29 mouse cellular contexts compared by ENCODE assay signal in the genomic region with DNA sequence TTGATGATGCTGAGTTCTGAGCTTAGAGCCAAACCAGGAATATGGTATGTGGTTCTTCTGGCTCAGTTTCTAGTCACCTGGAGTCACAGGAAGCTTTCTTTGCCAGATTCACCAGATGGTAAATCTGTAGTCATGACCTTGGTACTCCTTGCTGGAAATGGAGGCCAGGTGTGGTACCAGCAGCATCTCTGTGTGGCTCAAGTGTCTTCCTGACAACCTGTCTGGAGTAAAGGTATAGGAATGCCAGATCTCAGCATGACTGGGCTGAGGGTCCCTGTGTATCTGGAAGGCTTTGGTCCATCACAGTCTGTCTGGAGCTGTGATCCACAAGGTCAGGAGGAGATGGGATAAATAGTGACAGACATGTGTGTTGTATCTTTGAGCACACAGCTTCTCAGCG.
DNase-seq lines count a peak whose midpoint lies in the region; ATAC-seq and TF ChIP-seq lines count a peak whose summit lies in the region.
"Had no signal": no experiment of that assay in that cellular context is flagged by ENCODE, and none has a peak within 500 bp of the region (broad histone marks: within the 10 kb centered on the region; RNA-seq: fewer than 3 reads in every experiment).

No protein-coding gene starts in this region.

- H3K9ac ChIP-seq in hindbrain, postnatal 0 days (replicated peaks; ENCODE audit: low read length): no peak overlapping the region
- no peak overlapping the region for H3K9ac ChIP-seq in hindbrain, embryonic 11.5 days (ENCODE audit: low read depth, low read length)
- H3K9ac ChIP-seq in forebrain, postnatal 0 days: no peak overlapping the region
- H3K9ac ChIP-seq: embryonic facial prominence, embryonic 15.5 days; forebrain, embryonic 12.5 days; heart, embryonic 12.5 days; hindbrain, embryonic 15.5 days; limb, embryonic 15.5 days; liver, embryonic 14.5 days; midbrain, embryonic 13.5 days; neural tube, embryonic 15.5 days had no signal

- H3K4me2 ChIP-seq in hindbrain, postnatal 0 days (ENCODE audit: low read depth, low read length): no peak overlapping the region
- H3K4me2 ChIP-seq in hindbrain, embryonic 11.5 days (replicated peaks; ENCODE audit: low read depth, low read length): no peak overlapping the region
- no peak overlapping the region for H3K4me2 ChIP-seq in forebrain, postnatal 0 days (ENCODE audit: low read depth)
- H3K4me2 ChIP-seq: embryonic facial prominence, embryonic 15.5 days; forebrain, embryonic 12.5 days; heart, embryonic 12.5 days; hindbrain, embryonic 15.5 days; limb, embryonic 15.5 days; midbrain, embryonic 13.5 days; neural tube, embryonic 15.5 days had no signal

- no peak for TF ChIP-seq CTCF in hindbrain, postnatal 0 days (IDR thresholded peaks at IDR 0.05; ENCODE audit: low read depth)
- no peak for TF ChIP-seq CTCF in forebrain, postnatal 0 days (IDR thresholded peaks at IDR 0.05; ENCODE audit: low read depth)

- no peak overlapping the region for H3K4me3 ChIP-seq in hindbrain, postnatal 0 days (ENCODE audit: low read length)
- no peak overlapping the region for H3K4me3 ChIP-seq in hindbrain, embryonic 11.5 days (ENCODE audit: low read depth, low read length)
- H3K4me3 ChIP-seq in forebrain, postnatal 0 days (ENCODE audit: low read depth, low read length): no peak overlapping the region
- H3K4me3 ChIP-seq: embryonic facial prominence, embryonic 10.5 days; embryonic facial prominence, embryonic 15.5 days; forebrain, embryonic 12.5 days; gastrocnemius, adult 2 months; heart, adult 2 months; heart, embryonic 12.5 days; hindbrain, embryonic 15.5 days; limb, embryonic 10.5 days; limb, embryonic 15.5 days; midbrain, embryonic 13.5 days; neural tube, embryonic 15.5 days had no signal

- no peaks in the 10 kb centered on the region for H3K36me3 ChIP-seq in hindbrain, postnatal 0 days (ENCODE audit: insufficient read depth, low read length)
- H3K36me3 ChIP-seq in hindbrain, embryonic 11.5 days (ENCODE audit: control insufficient read depth, insufficient read depth, low read length): no peaks in the 10 kb centered on the region
- H3K36me3 ChIP-seq in forebrain, postnatal 0 days (ENCODE audit: insufficient read depth): no peaks in the 10 kb centered on the region
- H3K36me3 ChIP-seq: embryonic facial prominence, embryonic 10.5 days; embryonic facial prominence, embryonic 15.5 days; forebrain, embryonic 12.5 days; G1E; heart, embryonic 12.5 days; hindbrain, embryonic 15.5 days; limb, embryonic 10.5 days; limb, embryonic 15.5 days; midbrain, embryonic 13.5 days; neural tube, embryonic 15.5 days had no signal

- no peak for ATAC-seq in hindbrain, postnatal 0 days
- no peak for ATAC-seq in hindbrain, embryonic 11.5 days (ENCODE audit: low FRiP score)
- no peak for ATAC-seq in forebrain, postnatal 0 days
- ATAC-seq: midbrain, embryonic 13.5 days had no signal

- WGBS in hindbrain, postnatal 0 days: 96% methylated on average over 1 of the region's 1 CpGs
- WGBS in hindbrain, embryonic 11.5 days: 92% methylated on average over 1 of the region's 1 CpGs
- 93% methylated on average over 1 of the region's 1 CpGs for WGBS in forebrain, postnatal 0 days

- H3K4me1 ChIP-seq in hindbrain, postnatal 0 days (ENCODE audit: insufficient read depth, low read length): no peaks in the 10 kb centered on the region
- no peaks in the 10 kb centered on the region for H3K4me1 ChIP-seq in hindbrain, embryonic 11.5 days (replicated peaks; ENCODE audit: control insufficient read depth, insufficient read depth, low read length)
- H3K4me1 ChIP-seq in forebrain, postnatal 0 days (ENCODE audit: insufficient read depth): no peaks in the 10 kb centered on the region
- H3K4me1 ChIP-seq: embryonic facial prominence, embryonic 10.5 days; embryonic facial prominence, embryonic 15.5 days; forebrain, embryonic 12.5 days; hindbrain, embryonic 15.5 days; limb, embryonic 10.5 days; limb, embryonic 15.5 days; midbrain, embryonic 13.5 days; neural tube, embryonic 15.5 days had no signal

- H3K27ac ChIP-seq in hindbrain, postnatal 0 days: no peak overlapping the region
- no peak overlapping the region for H3K27ac ChIP-seq in hindbrain, embryonic 11.5 days (ENCODE audit: low read depth, low read length)
- H3K27ac ChIP-seq in forebrain, postnatal 0 days (ENCODE audit: low read depth, low read length): no peak overlapping the region
- H3K27ac ChIP-seq: embryonic facial prominence, embryonic 10.5 days; embryonic facial prominence, embryonic 15.5 days; forebrain, embryonic 12.5 days; gastrocnemius, adult 2 months; heart, adult 2 months; hindbrain, embryonic 15.5 days; limb, embryonic 10.5 days; limb, embryonic 15.5 days; liver, embryonic 14.5 days; macrophage; midbrain, embryonic 13.5 days; neural tube, embryonic 15.5 days had no signal

- no peaks in the 10 kb centered on the region for H3K27me3 ChIP-seq in hindbrain, postnatal 0 days (ENCODE audit: insufficient read depth, low read length)
- no peaks in the 10 kb centered on the region for H3K27me3 ChIP-seq in hindbrain, embryonic 11.5 days (ENCODE audit: control insufficient read depth, insufficient read depth, low read length)
- no peaks in the 10 kb centered on the region for H3K27me3 ChIP-seq in forebrain, postnatal 0 days (ENCODE audit: insufficient read depth, low read length)
- H3K27me3 ChIP-seq: embryonic facial prominence, embryonic 15.5 days; forebrain, embryonic 12.5 days; heart, embryonic 12.5 days; hindbrain, embryonic 15.5 days; limb, embryonic 15.5 days; midbrain, embryonic 13.5 days; neural tube, embryonic 15.5 days had no signal

- peak; percentile 28 for DNase-seq in hindbrain, postnatal 0 days (ENCODE audit: low spot score)
- no peak for DNase-seq in hindbrain, embryonic 11.5 days (ENCODE audit: low spot score)
- DNase-seq in cerebellum, adult 11-12 months: peak; percentile 58
- peak; percentile 65 for DNase-seq in cerebellum, adult 9-11 months
- DNase-seq in urinary bladder, adult 18-20 months (ENCODE audit: low spot score in 2 of 2): no peak
- no peak for DNase-seq in forebrain, postnatal 0 days
- no peak for DNase-seq in frontal cortex, postnatal 10 days (ENCODE audit: low spot score in 2 of 2)
- DNase-seq: adrenal gland, postnatal 10 days; gastrocnemius, adult 2 months; gastrocnemius, postnatal 36 days; heart, adult 2 months; kidney, adult 2 months; kidney, postnatal 4 days; lung, adult 2 months; lung, postnatal 10 days; right cerebral cortex, postnatal 25 days; thymus, postnatal 14 days had no signal

- no peaks in the 10 kb centered on the region for H3K9me3 ChIP-seq in hindbrain, postnatal 0 days (ENCODE audit: low read length)
- no peaks in the 10 kb centered on the region for H3K9me3 ChIP-seq in hindbrain, embryonic 11.5 days (ENCODE audit: control insufficient read depth, low read length)
- no peaks in the 10 kb centered on the region for H3K9me3 ChIP-seq in forebrain, postnatal 0 days (ENCODE audit: low read length)
- H3K9me3 ChIP-seq: embryonic facial prominence, embryonic 10.5 days; embryonic facial prominence, embryonic 15.5 days; forebrain, embryonic 12.5 days; G1E; heart, embryonic 12.5 days; hindbrain, embryonic 15.5 days; limb, embryonic 10.5 days; limb, embryonic 15.5 days; midbrain, embryonic 13.5 days; neural tube, embryonic 15.5 days had no signal

Comparison
In these comparisons a context has a peak if more than half of its experiments do, and no peak if none do; other contexts are left out.
1. DNase-seq: peak in hindbrain, postnatal 0 days (single experiment), cerebellum, adult 11-12 months (single experiment) and cerebellum, adult 9-11 months (single experiment); none in hindbrain, embryonic 11.5 days (single experiment), urinary bladder, adult 18-20 months (0 of 2), forebrain, postnatal 0 days (single experiment) and frontal cortex, postnatal 10 days (0 of 2).